Mouse (Mus musculus) cerebellum, adult 2 months (tissue): ENCODE results near the gene Foxs1. TPM values are rescaled to one million over a fixed set of nuclear protein-coding genes. Genes with fewer than 3 reads are reported as not detected.

ENCODE experiments used
- DNase-seq, 2 experiments: peaks; one replicate each; pipeline ENCODE4 v3.0.0; 2021
- H3K27ac ChIP-seq: fragments of 200-500 bp; 2 replicates; pipeline ENCODE4 v1.5.1; 2012; ENCODE audit warnings: low read length, control low read depth, inconsistent platforms; ENCODE audit not compliant: insufficient read depth
- H3K27me3 ChIP-seq: fragments of 200-500 bp; 2 replicates; pipeline ENCODE4 v1.6.1; 2012; ENCODE audit warnings: inconsistent platforms, mild to moderate bottlenecking, low read length, moderate library complexity; ENCODE audit not compliant: control insufficient read depth, insufficient read depth
- H3K4me1 ChIP-seq: fragments of 200-500 bp; 2 replicates; pipeline ENCODE4 v1.6.1; 2011; ENCODE audit warnings: low read length; ENCODE audit not compliant: control insufficient read depth, insufficient read depth
- H3K4me3 ChIP-seq: fragments of 200-500 bp; replicated peaks from 2 replicates; pipeline ENCODE3; 2011; ENCODE audit warnings: mild to moderate bottlenecking, low read depth, low read length, control low read depth; ENCODE audit not compliant: insufficient read depth
- CTCF ChIP-seq: fragments of 200-500 bp; IDR thresholded peaks from 2 replicates; pipeline ENCODE4 v1.5.1; 2011; ENCODE audit warnings: low read depth, mild to moderate bottlenecking, control low read depth, low read length, moderate library complexity, borderline replicate concordance; ENCODE audit not compliant: insufficient read depth
- POLR2A ChIP-seq: fragments of 200-500 bp; IDR thresholded peaks from 2 replicates; pipeline ENCODE4 v1.6.1; 2011; ENCODE audit warnings: low read length, control low read depth, borderline replicate concordance; ENCODE audit not compliant: insufficient read depth
- WGBS: fragments of 180-500 bp; shearing (Covaris S2); methylation state at CpG from one replicate; pipeline ENCODE4 v1.1.7; 2018; 5-methylcytosine and 5-hydroxymethylcytosine counted together
- polyA plus RNA-seq: library from polyadenylated mRNA; depleted of rRNA; stranded (reverse); fragments of >200 nt; gene quantifications from 2 replicates; pipeline ENCODE4 v1.2.3, GENCODE M21; 2012

Foxs1 gene
- polyA plus RNA-seq, 1 experiment = 1.2 TPM

DNA sequence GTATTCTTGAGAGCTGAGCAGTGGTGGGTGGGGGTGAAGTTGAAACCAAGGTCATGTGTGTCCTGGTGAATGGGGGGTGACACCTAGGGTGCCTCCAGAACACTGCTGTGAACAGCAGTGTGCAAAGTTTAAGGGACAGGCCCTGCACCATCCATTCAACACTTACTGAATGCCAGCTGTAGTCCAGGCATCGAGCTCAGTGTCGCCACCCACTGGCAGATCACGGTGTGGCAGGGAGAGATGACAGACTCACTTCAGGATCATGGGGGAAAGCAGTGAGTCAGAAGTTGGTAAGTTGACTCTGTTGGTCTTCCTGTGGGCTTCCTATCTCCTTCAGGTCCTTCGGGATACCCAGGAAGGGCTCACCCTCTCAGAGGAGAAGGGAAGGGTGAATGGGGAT, 6.8 kb upstream of the Foxs1 start:
- TF ChIP-seq CTCF (peak; percentile 81), POLR2A (no peak)
- WGBS = 15% methylated on average over 4 of the region's 4 CpGs
- Histone ChIP-seq H3K4me1 (peaks cover 5% of the 10 kb centered on the region), H3K4me3 (no peak overlapping the region), H3K27me3 (no peaks in the 10 kb centered on the region), H3K27ac (no peak overlapping the region)
- peak; percentile 40 to 63 for DNase-seq

- Histone ChIP-seq H3K27me3 (no peaks in the 10 kb centered on the region), H3K27ac (no peak overlapping the region), H3K4me1 (no peaks in the 10 kb centered on the region; the same call in none of the 2 replicates), H3K4me3 (no peak overlapping the region)
- 42% methylated on average over 5 of the region's 5 CpGs for WGBS
- DNase-seq = peak; percentile 54 to 64
- peak; percentile 75 for TF ChIP-seq CTCF
- no peak for TF ChIP-seq POLR2A
Measured at GRCm38 (mm10) chr2:152933614-152934013, 606 bp upstream of the Foxs1 start.

DNA sequence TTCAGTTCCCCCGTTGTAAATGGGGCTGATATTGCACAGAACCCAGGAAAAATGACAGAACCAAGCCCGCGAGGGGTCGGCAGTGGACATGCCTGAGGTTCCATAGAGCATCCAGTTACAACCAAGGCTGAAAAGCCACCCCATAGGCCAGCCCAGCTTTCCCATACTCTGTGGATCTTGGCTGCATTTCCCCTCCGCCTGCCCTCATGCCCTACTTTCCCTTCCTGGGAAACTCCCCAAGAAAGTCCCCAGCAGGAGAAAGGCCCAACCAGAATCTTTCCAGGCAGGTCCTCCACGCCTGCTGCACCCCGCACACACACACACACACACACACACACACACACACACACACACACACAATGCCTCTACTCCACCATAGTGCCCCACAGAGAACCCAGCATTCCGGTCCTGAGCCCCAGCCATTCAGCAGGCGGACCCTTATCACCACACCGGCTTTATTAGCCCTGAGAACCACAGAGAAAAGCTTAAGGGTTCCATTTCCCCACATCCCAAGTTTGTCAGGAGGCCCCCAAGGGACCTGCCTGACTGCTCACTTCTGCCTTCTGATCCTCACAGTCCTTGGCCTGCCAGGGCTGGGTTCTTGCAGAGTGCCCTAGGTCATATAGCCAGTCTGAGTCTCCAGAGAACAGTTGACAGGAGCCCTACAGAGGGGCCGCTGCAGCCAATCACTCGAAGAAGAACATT, 1.4 kb downstream of the Foxs1 start:
- DNase-seq = peak in 1 of 2 experiments; percentile 40
- H3K27ac ChIP-seq = no peak overlapping the region
- no peaks in the 10 kb centered on the region for H3K27me3 ChIP-seq
- no peak for TF ChIP-seq CTCF
- no peak for TF ChIP-seq POLR2A
- H3K4me3 ChIP-seq = no peak overlapping the region
- WGBS = 55% methylated on average over 12 of the region's 12 CpGs
- no peaks in the 10 kb centered on the region; the same call in none of the 2 replicates for H3K4me1 ChIP-seq

GRCm38 (mm10) chr2:152930276-152930675, 2.7 kb downstream of the Foxs1 start:
- no peaks in the 10 kb centered on the region; the same call in none of the 2 replicates for H3K4me1 ChIP-seq
- TF ChIP-seq POLR2A (no peak), CTCF (no peak)
- no peaks in the 10 kb centered on the region for H3K27me3 ChIP-seq
- H3K27ac ChIP-seq = no peak overlapping the region
- H3K4me3 ChIP-seq = no peak overlapping the region
- no peak for DNase-seq
- WGBS = 30% methylated on average over 2 of the region's 2 CpGs

- no peak for TF ChIP-seq POLR2A
- TF ChIP-seq CTCF = no peak
- peaks cover 4% of the 10 kb centered on the region for H3K4me1 ChIP-seq
- 62% methylated on average over 3 of the region's 3 CpGs for WGBS
- H3K27ac ChIP-seq = no peak overlapping the region
- no peak overlapping the region for H3K4me3 ChIP-seq
- no peaks in the 10 kb centered on the region for H3K27me3 ChIP-seq
- no peak for DNase-seq
Measured at GRCm38 (mm10) chr2:152928988-152929370, 4.0 kb downstream of the Foxs1 start.

DNA sequence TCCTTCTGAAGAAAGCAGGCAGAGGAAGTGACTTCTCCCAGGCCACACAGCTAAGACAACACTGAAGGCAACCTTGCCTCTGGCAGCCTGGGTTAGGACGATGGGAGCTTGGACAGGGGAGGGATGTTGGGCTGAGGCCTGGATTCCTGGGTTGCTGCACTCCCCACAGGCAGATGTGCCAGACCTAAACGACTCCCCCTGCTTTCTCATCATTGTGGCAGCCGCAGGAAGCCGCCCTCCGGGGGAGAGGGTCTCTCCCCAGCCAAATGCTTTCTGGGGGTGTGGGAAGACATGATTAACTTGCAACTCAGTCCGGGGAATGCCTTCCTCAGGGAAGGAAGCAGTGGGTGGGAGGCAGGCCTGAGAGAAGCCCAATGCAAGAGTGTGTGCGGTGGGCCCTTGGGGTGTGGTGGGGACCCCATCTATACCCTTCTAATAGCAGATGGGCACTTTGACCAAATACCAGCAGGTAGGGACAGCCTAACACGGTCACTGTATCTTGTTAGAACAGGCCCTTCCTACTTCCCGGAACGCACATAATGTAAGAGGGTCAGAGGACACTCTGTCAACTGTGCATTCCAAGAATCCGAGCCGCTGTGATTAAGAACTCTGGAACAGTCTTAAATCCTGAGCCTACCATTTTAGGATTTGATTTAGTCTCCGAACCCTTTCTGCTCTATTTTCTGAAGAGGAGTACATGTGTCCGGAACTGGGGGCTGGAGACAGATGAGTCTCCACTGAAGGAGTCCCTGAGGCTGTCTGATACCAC, 4.6 kb downstream of the Foxs1 start:
- TF ChIP-seq POLR2A (no peak), CTCF (no peak)
- Histone ChIP-seq H3K27me3 (no peaks in the 10 kb centered on the region), H3K4me3 (no peak overlapping the region), H3K27ac (no peak overlapping the region), H3K4me1 (peaks cover 9% of the 10 kb centered on the region)
- DNase-seq = no peak
- WGBS = 70% methylated on average over 14 of the region's 14 CpGs

DNA sequence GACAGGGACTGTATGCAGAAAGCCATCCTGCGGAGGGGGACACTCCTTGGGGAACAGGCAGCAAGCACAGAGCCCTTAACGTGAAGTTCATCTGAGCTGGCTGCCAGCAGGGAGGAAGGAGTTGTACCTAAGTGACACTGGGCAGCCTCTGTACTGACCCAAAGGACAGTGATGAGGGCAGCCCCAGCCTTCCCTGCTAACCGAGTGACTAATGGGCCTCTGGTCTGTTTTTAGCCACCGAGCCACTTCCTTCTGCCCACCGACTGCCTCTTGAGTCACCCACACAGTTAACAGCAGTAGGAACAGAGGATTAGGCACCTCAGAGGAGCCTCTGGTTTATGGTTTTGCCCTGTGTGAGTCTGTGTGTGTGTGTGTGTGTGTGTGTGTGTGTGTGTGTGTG, 5.6 kb downstream of the Foxs1 start:
- WGBS = 79% methylated on average over 5 of the region's 5 CpGs
- Histone ChIP-seq H3K4me1 (peaks cover 19% of the 10 kb centered on the region), H3K4me3 (no peak overlapping the region), H3K27me3 (no peaks in the 10 kb centered on the region), H3K27ac (no peak overlapping the region)
- no peak for DNase-seq
- TF ChIP-seq CTCF (no peak), POLR2A (no peak)

GRCm38 (mm10) chr2:152926896-152927295, 6.1 kb downstream of the Foxs1 start:
- H3K4me1 ChIP-seq = peaks cover 24% of the 10 kb centered on the region
- WGBS = 93% methylated on average over 9 of the region's 9 CpGs
- no peak overlapping the region for H3K4me3 ChIP-seq
- no peak for DNase-seq
- H3K27me3 ChIP-seq = no peaks in the 10 kb centered on the region
- no peak for TF ChIP-seq POLR2A
- TF ChIP-seq CTCF = no peak
- no peak overlapping the region for H3K27ac ChIP-seq
